Mouse (Mus musculus) frontal cortex, postnatal 14 days (tissue): ENCODE data around the gene Rras2.

Experiments used
- DNase-seq, 2 experiments: peaks; one replicate each; pipeline ENCODE4 v3.0.0; 2022; ENCODE audit warnings: low spot score in 2 of 2

Rras2 gene

DNA sequence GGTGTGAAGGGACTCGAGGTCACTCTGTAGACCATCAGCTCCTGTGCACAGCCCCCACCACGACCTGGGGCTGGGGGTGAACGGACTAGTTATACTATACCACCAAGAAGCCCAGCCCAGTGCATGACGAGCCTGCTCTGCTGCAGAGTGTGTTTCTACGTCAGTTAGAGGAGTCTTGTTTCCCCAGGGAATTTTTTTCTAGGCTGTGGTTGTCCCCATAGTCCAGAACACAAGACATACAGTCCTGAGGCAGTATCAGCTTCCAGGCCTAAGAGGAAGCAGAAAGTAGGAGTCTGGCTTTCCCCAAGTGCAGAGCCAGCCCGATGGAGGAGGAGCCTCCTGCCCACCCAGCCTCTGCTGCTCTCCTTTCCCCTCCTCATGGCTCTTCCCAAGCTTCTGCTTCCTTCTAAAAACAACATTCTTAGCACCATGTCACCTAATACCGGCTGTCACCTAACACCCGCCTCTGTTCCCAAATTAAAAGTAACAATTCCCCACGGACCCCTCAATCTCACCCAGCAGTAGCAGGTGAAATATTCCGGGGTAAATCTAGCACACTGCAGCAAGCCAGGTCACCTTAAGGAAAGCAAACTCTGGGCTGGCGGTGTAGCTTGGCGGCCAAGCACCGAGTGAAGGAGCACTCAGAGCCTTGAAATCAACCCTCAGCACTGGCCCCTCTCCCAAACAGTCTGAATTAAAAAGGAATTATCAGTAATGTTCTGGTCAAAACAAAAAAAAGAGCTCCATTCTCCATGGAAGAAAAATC is 45.5 kb downstream of the Rras2 start:
- DNase-seq = no peak

DNA sequence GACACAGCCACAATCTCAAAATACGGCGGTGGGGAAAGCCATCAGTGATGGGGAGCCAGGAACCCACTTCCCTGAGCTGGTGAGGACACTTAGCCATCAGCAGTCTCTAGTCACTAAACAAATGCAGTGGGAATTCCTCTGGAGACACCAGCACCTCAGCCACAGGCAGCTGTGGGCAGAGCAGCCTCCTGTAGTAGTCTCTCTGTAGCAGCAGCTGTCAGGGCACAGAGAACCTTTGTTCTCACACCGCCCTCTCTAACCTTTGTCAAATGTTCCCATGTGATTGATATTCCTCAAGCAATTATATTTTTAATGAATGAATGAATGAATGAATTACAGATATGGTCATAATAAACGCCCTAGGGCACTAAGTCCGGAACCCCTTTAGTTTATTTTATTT is 46.2 kb downstream of the Rras2 start:
- no peak for DNase-seq

GRCm38 (mm10) chr7:114070458-114070840 is 47.1 kb downstream of the Rras2 start:
- DNase-seq = no peak

DNA sequence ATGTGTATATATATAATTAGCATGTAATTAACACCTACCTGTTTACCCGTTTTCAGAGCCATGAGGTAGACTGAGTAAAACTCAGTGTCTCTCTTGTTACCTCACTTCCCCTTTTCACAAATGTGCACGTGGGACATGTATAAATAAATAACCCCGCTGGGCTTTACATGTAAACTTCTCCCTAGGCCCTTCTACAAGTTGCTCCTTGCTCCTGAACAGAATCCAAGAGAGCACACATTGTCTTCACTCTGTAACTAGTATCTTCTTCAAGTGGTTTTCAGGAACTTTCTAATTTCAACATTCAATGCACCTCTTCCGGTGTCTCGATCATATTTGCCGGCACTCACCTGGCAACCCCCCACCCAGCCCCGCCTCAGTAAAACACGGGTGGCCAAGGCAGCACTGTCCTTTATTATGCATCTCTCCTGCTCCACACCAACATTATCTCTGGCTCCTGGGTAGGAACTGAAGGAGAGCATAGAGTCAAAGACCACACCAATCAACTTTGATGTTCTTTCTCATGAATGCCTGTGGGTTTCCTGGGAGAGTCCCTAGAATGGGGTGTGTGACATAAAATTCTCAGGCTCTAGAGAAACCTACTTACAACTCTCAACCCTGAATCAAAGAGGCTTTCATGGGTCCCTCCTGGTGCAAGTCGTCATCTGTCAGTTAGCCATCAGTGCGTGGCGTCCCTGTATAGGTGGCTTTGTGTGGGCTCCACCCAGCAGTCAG is 47.7 kb downstream of the Rras2 start:
- DNase-seq = no peak

- DNase-seq = no peak
These were observed 48.5 kb downstream of the Rras2 start for GRCm38 (mm10) chr7:114068956-114069533.

GRCm38 (mm10) chr7:114066529-114067178 is 50.9 kb downstream of the Rras2 start:
- peak; percentile 73 to 86 for DNase-seq

- DNase-seq = no peak
These were observed 52.0 kb downstream of the Rras2 start for GRCm38 (mm10) chr7:114065407-114066185.

- no peak for DNase-seq
These were observed 53.6 kb downstream of the Rras2 start for GRCm38 (mm10) chr7:114063966-114064365.

DNA sequence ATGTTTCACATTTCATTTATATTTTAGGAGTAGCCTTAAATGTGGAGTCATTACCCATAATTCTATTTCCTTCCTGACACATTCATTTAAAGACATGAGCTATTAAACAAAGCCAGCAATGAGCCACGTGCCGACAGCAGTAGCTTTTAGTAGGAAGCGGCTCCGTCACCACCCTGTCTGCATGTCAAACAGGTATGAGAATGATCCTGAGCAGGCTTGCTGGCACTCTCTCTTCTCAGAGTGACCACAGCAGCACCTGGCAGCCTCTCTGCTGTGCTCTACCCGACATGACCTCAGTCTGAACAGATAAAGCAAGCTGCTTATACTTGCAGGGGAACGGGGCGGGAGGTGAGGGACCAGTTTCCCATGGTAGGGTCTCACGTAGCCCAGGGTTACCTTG is 54.0 kb downstream of the Rras2 start:
- DNase-seq = no peak

DNA sequence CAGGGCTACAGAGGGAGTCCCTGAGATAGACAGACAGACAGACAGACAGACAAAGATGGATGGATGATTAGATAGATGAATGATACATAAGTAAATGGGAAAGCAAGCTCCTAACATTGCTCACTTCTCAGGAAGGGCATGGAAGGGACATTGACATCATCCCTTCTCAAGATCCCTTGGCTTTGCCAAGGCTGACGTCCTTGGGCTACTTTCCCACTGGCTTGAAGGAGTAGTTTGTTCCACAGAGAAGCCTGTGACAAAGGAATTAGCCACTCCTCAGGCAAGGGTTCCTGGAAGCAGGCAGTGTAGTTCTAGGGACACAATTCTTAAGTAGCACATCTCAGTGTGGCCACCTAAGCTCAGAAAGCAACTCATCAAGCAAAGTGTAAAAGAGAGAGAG is 55.1 kb downstream of the Rras2 start:
- DNase-seq = no peak

DNA sequence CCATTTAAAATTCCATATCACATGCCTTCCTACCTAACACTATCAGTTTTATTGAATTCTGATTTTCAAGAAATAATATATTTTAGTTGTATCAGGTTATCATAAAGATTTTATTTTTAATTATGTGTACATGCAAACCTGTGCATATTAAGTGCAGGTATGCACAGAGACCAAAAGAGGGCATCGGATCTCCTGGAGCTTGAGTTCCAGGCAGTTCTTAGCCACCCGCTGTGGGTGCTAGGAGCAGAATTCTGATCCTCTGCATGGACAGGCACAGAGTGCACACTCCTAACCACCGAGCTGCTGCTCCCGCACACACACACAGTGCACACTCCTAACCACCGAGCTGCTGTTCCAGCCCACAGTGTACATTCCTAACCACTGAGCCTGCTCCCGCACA is 57.1 kb downstream of the Rras2 start:
- DNase-seq = no peak

DNA sequence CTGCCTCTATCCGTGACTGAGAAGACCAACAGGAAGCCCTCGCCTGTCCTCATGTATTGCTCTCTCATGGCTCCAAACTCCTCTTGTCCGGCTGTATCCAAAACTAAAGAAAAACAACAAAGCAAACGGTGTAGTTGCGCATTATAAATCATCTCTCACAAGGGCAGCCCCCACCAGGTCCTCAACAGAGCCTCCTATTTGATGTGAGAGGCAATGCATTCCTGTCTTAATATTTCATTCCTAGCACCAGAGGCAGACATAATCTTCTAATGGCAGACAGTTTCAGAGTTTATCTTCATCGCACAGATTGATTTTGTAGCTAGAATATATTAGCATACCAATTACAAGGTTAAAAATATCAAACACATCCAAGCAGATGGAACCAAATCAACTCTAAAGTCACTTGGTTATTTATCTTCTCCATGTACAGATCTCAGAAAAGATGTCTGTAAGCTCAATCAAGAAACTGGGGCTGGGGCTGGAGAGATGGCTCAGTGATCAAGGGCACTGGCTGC is 58.6 kb downstream of the Rras2 start:
- no peak for DNase-seq

- DNase-seq = no peak
These were observed 59.4 kb downstream of the Rras2 start for GRCm38 (mm10) chr7:114058166-114058565.

- DNase-seq = no peak
These were observed 63.9 kb downstream of the Rras2 start for GRCm38 (mm10) chr7:114053720-114054119.

DNA sequence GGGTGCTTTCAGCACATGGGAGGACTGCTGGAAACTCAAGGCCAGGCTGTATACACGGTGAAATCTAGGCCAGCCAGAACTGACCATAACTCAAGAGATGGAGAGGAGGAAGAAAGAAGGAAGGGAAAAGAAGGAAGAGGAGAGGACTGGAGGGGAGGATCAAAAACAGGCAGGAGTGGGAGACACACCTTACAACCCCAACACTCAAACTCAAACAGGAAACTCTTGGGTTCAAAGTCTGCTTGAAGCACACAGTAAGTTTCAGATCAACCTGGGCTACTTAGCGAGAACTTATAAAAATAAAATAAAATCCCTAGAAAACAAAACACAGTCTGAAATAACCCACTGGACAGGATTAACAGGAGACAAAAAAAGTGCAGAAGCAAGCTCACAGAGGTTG is 71.8 kb downstream of the Rras2 start:
- DNase-seq = no peak

GRCm38 (mm10) chr7:114043929-114044549 is 73.5 kb downstream of the Rras2 start:
- DNase-seq = no peak

DNA sequence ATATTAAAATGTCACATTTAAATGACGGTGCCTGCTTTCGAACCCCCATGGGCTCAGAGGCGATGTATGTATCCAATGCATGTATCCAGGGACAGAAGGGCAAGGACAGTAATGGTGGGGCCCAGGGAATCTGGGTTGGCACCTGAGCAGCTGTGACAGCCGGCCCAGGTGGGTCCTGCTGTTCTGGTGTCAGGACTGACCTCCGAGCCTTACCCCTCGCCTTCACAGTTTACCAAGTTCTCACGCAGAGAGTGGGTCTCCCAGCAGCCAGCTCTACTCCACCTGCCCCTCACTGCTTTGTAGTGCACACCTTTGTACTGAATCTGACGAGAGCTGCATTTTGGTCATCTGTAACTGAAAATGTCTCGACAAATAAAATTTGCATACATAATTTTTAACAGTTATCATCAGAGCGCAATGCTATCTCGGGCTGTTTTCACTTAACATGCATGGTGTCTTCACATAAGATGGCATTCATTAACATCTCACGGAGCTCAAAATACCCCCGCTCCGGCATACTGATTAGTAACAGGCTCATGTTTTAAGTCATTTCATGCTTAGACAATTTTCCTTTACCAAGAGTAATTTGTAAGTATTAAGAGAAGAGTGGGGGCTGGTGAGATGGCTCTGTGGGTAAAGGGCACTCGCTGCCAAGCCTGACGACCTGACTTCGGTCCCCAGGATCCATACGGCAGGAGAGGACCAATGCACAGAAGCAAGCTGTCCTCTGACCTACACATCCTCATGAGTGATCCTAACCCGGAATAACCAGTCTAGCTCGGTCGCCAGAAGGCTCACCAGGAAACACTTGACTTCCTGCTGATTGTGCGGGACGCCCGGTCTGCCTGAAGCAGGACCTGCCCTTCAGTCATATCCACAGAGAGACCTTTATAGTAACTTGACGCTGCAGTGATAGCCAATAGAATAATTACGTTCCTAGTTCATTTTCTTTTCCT is 74.3 kb downstream of the Rras2 start:
- DNase-seq = no peak

DNA sequence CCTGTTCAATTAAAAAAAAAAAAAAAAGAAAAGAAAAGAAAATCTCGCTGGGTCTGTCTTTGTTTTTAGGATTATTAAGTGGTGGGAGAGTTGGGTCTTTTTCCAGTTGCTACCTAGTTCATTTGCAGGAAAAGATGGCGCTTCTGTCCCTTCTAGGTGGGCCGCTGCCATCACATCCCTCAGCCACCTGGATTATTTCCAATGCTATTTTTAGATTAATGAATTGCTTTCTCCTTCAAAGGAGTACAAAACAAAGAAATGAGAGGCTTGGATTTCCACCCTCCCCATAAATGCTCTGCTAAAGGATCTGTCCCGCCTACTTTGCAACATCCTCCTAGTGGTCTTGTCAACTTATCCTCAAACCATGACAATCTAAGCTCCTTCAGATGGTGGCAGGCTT is 76.2 kb downstream of the Rras2 start:
- DNase-seq = no peak

- DNase-seq = no peak
These were observed 80.3 kb downstream of the Rras2 start for GRCm38 (mm10) chr7:114037237-114037636.

DNA sequence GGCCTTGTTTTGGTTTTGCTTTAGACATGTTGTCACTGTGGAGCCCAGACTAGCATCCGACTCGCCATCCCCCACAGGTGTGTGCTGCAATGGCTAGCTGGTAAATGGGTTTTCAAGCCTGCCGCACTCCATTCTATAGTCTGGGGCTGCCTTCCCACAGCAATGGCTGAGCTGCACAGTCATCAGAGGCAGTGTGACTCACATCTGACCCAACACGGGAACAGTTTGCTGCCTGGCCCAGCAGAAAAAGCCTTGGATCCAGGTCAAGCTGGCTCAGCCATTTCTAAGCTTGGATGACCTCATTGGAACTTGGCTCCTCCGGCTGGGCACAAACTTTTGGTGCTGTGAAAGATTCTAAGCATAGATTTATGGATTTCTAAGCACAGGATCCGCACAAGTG is 88.0 kb downstream of the Rras2 start:
- DNase-seq = no peak
